Mouse (Mus musculus) thymus, postnatal 0 days (tissue): Measurements from ENCODE around the gene Kcnj9. TPM values are rescaled to one million over a fixed set of nuclear protein-coding genes. Genes with fewer than 3 reads are reported as not detected.
A peak's percentile ranks its signal among the peaks of the same experiment; 100 is the strongest.

Experiments used
- DNase-seq: peaks from one replicate; pipeline ENCODE4 v3.0.0-alpha.2; 2015; ENCODE audit warnings: low spot score
- polyA plus RNA-seq: library from polyadenylated mRNA; unstranded; fragments of >200 nt; fragmentation: Nextera tagmentation; extraction: Ambion mirVana; gene quantifications from 2 replicates; pipeline ENCODE4 v1.2.1, GENCODE M21; 2015

The Kcnj9 gene
- polyA plus RNA-seq, 1 experiment from 2014 or later: 0.09 TPM

DNA sequence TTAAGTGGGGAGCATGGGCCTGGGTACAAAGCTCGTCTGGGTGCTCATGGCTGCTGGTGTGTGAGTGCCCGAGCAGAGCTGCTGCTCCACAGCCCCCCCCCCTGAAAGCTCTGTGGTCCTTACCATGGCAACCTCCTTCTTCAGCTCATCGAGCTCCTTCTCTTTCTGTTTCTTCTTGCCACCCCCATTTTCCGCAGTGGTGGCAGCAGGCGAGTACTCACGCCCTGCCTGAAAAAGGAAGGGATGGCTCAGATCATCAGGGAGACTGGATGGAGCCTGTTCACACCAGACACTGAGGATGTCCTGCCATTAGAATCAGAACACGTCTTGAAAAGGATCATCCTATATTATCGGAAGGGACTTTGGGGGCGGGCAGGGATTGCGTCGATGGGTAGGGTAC is 35.7 kb downstream of the Kcnj9 start:
- DNase-seq: no peak

DNA sequence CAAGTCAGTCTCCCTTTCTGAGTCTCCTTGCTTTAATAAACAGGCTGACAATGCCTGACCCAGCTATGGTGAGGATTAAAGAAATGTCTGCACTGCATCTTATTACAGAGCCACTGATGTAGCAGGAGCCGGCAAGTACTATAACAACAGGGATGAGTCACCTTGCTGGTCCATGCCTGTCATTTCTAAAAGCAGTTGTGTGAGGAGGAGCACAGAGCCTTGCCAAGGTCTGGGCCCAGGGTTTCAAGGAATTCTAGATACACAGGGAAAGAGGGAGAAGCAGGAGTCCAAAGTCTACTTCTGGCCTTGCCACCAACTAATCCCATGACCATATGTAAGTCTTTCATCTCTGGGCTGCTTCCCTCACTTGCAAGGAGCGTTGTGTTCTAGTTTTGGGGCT is 36.2 kb downstream of the Kcnj9 start:
- DNase-seq: no peak

DNA sequence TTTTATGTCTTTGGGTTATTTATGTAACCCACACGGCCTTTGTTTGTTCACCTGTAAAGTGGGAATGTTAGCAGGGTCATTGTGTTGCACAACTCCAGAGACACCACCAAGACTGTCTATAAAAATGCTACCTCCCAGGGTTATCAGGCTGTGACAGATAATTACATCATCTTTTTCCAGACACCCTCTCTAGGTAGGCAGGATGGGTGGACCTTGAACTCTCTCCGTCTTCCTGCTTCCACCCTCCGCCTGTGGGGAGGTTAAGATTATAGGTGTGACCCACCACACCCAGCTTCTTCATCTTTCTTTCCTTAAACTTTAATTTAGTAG is 39.5 kb downstream of the Kcnj9 start:
- DNase-seq: no peak

DNA sequence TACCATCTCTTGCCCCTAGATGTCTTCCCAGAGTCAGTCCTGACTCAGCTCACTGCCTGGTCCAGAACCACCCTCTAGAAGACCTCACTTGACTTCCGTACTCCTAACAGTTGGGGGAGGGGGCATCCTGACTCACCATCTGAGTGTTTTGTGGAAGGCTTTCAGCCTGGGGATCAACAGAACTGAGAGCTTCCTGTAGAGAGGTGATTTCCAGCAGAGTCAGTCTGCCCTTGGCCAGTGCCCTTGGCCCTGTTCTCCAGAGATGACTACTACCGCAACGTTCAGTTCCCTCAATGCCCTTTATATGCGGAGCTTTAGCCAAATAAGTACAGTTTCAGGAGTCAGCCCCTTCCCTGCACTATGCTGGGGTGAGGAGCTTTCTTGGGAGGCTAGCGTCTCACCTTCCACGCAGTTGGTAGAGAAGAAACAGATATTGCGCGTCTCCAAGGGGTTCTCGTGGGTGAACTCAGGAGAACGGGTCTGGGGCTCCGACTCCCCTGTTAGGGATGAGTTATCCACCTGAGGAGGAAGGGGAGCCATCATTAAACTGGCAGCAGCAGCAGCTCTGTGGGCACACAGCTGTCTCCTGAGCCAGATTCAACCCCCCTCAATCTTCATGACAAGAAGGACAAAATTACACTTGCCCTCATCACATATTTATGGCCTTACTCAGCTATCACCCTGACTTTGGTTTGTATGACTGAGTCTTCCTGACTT is 40.1 kb downstream of the Kcnj9 start:
- no peak for DNase-seq

DNA sequence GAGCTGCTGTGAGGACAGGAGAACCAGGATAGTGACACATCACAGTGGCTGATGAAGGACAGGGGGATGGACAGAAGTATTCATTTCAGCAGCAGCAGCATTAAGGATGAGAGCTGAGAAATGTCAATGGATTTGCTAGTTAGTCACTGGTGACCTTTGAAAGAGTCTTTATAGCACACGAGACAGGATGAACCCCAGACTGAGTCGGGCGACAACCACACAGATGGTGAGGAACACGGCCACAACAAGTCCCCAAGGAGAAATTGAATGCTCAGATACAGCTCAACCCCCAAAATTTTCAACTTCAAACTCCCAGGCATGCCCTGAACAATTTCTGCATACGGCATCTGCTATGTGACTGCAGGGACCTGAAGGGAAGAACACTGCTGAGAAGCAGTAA is 42.4 kb downstream of the Kcnj9 start:
- DNase-seq: no peak

DNA sequence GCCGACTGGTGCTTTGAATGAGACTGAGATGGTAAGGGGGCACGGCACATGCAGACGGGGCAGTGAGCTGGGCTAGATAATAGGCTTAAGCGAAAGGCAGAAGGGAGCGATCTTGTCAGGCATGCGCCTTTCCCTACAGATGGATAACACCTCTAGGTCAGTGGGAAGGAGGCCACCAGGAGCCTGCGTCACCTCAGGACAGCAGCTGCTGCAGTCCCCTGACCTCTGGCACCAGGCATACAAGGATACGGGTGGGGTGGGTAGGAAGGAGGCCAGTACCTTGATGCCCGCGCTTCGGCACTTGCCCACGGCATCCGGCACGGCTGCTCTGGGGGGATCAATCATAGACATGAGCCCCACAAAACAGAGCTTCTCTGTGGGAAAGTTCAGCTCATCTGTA is 44.9 kb downstream of the Kcnj9 start:
- DNase-seq: no peak

DNA sequence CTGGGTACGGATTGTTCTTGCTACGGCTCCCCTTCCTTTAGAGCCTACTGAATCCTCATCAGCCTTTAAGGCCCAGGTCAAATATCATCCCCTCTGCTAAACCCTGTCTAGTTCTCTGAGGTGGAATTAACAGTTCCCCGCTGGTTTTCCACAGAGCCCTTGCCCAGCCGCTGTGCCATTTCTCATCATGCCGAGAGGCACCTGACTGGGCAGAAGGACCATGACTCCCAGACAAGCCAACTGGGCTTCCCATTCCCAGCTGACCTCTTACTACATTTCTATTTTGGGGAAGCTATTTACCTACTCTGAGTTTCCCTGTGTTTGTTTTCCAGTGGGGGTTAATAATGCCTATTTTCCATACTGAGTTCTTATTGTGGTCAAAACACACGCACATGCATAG is 46.0 kb downstream of the Kcnj9 start:
- DNase-seq: no peak

DNA sequence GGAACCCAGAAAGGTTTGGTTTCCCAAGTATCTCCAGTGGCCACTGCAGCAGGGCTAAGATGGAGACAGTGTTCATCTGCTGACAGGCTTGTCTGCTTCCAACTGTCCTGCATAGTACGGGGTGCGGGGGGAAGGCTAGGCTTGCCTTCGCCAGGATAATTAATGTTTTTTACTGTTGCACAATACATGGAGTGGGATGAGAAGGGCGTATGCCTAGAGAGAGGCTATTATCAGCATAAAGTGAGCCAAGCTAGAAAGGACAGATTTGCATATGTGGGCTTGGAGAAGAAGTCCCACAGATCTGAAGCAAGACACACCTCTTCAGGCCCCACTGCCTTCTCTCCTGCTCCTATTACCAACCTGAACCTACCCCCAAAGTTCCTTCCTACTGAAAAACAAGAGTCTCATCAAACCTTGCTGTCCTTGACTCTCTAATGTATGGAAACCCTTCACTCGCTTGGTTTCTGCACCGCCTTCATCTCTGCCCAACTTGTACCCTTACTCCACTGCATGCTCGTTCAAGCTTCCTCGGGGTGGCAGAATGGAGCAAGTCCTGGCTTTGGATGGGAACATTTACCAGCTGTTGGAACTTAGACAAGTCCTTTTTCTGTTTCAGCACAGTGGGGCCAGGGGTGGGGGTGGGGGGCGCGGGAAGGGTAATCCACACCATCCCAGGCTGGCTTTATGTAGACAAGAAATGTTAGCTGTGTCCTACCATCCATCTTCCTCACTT is 47.4 kb downstream of the Kcnj9 start:
- no peak for DNase-seq

DNA sequence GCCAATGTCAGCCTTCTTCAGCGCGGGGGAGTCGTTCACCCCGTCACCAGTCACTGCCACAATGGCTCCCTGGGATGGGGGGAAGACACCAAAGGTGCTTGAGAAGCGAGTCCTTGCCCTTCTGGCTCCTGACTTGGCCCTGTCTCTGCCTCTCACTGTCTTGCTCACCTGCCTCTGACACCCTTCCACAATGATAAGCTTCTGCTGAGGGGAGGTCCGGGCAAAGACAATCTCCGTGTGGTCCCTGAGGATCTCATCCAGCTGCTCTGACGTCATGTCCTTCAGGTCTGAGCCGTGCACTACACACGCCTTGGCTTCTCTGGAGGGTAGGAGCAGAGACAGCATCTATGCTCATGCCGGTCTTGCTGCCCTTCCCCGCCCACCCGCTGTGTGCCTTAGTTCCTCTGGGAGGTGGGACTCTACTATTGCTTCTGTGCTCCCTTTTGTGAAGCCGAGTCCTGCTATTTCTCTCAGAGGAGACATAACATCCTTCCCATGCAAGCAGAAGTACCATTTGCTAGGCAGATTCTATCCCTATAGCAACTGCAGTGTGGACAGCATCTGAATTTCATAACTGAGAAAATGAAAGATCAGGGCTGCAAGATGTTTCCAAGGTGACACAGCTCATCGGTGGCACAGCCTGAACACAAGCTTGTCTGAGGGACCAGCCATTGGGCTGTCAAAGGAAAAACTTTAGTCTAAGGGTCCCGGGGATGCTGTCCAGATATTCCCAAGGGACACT is 49.2 kb downstream of the Kcnj9 start:
- no peak for DNase-seq

DNA sequence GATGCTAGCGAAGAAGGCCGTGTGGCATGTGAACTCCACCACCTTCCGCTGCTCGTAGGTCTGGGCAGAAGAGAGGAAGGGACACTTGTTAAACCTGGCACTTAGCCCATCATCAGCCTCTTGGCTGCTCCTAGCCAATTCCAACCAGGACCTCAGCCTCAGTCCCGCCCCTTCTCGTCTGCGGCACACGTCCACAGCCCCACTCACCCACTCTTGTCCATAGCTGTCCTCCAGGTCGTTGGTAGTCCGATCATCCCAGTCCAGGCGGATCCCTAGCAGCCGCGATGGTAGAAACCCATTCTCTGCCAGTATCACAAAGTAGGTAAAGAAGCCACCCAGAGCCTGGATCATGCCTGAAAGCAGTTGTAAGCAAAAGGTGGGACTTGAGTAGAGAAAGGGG is 50.8 kb downstream of the Kcnj9 start:
- DNase-seq: no peak

DNA sequence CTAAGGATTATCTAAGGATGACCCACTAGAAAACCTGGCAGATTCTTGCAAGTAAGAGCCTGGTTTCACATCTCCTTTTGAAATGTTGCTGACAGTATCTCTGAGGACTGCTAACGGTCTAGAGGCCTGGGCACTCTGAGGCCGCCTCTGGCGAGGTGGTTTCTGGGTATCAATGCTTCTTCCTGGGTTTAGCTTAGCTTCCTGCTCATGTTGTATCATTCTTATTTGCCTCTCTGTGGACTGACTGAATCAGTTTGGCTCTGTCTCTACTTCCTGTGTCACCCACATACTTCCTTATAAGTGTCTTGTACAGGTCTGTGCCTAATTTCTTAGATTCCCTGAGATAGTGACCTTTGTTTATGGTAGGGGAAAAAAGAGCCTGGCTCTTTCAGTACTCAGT is 51.9 kb downstream of the Kcnj9 start:
- DNase-seq: peak; percentile 14

DNA sequence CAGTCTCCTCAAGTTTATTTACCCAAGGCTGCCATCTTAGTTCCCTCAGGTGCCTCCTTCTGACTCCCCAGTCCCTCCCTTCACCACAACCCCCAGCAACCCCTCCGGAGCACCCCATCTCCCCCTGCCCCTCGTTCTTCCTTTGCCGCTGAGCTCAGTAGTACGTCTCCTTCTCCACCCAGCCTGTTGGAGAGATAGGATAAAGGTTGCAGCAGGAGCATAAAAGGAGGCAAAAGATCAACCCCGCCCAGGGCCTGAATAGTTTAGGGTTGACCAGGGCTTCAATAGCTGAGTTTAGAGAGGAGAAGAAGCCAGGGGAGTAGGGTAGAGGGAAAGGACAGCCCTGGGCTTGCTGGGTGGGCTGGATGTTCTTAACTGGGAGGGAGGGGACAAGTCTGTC is 54.6 kb downstream of the Kcnj9 start:
- DNase-seq: no peak

DNA sequence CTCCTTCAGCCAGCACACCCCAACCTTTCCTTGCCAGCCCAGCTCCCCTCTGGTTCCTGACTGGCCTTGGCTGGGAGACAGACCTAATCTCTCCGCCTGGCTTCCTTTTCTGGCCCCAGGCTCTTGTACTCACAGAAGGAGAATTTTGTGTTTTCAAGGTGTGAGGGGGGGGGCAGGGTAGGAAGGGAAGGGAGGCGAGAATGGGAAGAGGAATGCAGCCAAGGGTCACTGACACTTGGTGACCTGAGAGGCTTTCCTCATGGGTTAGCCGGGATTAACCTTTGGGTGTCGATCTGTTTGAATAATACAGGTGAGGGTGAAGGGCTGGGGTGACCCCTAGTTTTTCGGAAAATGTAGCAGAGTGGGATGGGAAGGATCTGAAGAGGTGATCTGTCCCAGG is 55.0 kb downstream of the Kcnj9 start:
- DNase-seq: no peak

DNA sequence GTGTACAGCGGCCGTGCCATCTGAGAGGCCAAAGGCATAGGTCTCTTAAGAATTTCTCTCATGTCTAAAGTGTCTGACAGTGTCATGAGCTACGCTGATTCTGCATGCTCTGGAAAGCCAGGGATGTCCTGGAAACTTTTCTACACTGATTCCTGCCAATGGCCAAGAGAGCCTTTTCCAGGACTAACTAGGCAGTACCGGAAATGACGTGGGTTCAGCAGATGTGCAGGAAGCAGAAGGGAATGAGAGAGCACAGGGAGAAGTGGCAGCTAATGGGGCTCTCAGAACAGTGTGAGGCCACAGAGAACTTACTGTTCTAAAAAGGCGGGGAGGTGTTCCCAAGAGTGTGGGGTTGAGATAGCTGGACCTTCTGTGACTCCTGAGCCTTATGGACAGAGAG is 55.7 kb downstream of the Kcnj9 start:
- DNase-seq: no peak

DNA sequence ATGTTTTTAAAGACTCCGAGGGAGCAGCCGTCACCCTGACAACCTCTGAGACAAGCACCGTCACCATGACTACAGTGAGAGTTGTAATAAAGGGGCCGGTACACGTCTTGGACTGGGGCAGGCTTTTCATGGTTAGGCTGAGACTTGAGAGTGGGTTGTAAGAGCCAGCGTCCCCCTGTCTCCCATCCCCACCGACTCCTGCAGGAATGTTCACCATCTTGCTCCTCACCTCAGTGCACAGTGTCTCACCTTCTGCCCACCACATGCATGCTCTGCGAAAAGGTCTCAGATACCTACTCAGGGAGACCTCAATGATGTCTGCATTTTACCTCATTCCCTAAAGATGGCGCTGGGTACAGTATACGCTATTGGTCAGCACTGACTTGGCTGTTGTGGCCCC is 57.4 kb downstream of the Kcnj9 start:
- DNase-seq: no peak

DNA sequence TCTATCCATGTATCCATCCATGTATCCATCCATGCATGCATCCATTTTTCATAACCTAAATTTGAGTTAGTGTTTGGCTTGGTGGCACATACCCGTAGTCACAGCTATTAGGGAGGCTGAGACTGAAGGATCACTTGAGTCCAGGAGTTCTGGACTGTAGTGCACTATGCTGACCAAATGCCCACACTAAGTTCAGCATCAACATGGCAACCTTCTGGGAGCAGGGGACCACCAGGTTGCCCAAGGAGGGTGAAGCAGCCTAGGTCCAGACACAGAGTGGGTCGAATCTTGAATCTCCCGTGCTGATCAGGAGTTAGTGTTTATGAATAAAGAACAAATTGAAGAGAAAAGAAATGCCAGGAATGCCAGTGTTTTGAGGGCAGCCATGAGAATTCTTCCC is 57.9 kb downstream of the Kcnj9 start:
- no peak for DNase-seq

Other genes with a start within 250 kb of the Kcnj9 start
- 115 and 123 TPM in 2 replicates for gene Copa, start 246.8 kb downstream of the Kcnj9 start, polyA plus RNA-seq
- 69.2 and 75.0 TPM in 2 replicates for gene Ncstn, start 246.5 kb downstream of the Kcnj9 start, polyA plus RNA-seq
- 73.9 and 74.0 TPM in 2 replicates for gene Pex19, start 202.6 kb downstream of the Kcnj9 start, polyA plus RNA-seq
- 93.2 and 103 TPM in 2 replicates for gene Dcaf8, start 181.2 kb downstream of the Kcnj9 start, polyA plus RNA-seq
- 31.1 and 32.8 TPM in 2 replicates for gene Pea15a, start 122.5 kb downstream of the Kcnj9 start, polyA plus RNA-seq
- gene Casq1, start 109.5 kb downstream of the Kcnj9 start, polyA plus RNA-seq: 1.4 and 2.0 TPM in 2 replicates
- not detected in 2 replicates for gene Atp1a4, start 70.9 kb downstream of the Kcnj9 start, polyA plus RNA-seq
- 24.2 and 28.4 TPM in 2 replicates for gene Igsf8, start 67.7 kb downstream of the Kcnj9 start, polyA plus RNA-seq
- 0.71 and 0.82 TPM in 2 replicates for gene Atp1a2, start 31.3 kb downstream of the Kcnj9 start, polyA plus RNA-seq
- 0.15 and 0.17 TPM in 2 replicates for gene Kcnj10, start 11.9 kb upstream of the Kcnj9 start, polyA plus RNA-seq
- 5.6 and 6.5 TPM in 2 replicates for gene Pigm, start 47.2 kb upstream of the Kcnj9 start, polyA plus RNA-seq
- gene Slamf9, start 146.0 kb upstream of the Kcnj9 start, polyA plus RNA-seq: 1.2 and 1.4 TPM in 2 replicates
- 2.4 and 2.5 TPM in 2 replicates for gene Igsf9, start 152.5 kb upstream of the Kcnj9 start, polyA plus RNA-seq
- gene Tagln2, start 170.7 kb upstream of the Kcnj9 start, polyA plus RNA-seq: 151 and 180 TPM in 2 replicates
- gene Cfap45, start 191.5 kb upstream of the Kcnj9 start, polyA plus RNA-seq: 1.6 and 1.9 TPM in 2 replicates
- 2.4 and 3.2 TPM in 2 replicates for gene Vsig8, start 226.6 kb upstream of the Kcnj9 start, polyA plus RNA-seq